Mouse (Mus musculus) hindbrain, embryonic 10.5 days (tissue): ENCODE data around the gene Dgkd. TPM values are rescaled to one million over a fixed set of nuclear protein-coding genes. Genes with fewer than 3 reads are reported as not detected.

Experiments used
- DNase-seq: peaks from one replicate; pipeline ENCODE4 v3.0.0-alpha.2; 2017; ENCODE audit warnings: low spot score
- H3K27ac ChIP-seq: fragments of 300-500 bp; sonication (generic); 2 replicates; pipeline ENCODE4 v1.5.1; 2016; ENCODE audit warnings: mild to moderate bottlenecking, moderate library complexity
- H3K27me3 ChIP-seq: fragments of 300-500 bp; sonication (generic); 2 replicates; pipeline ENCODE4 v1.6.1; 2016; ENCODE audit warnings: mild to moderate bottlenecking; ENCODE audit not compliant: poor library complexity, insufficient read depth, severe bottlenecking
- H3K36me3 ChIP-seq: fragments of 300-500 bp; sonication (generic); 2 replicates; pipeline ENCODE4 v1.6.1; 2016; ENCODE audit warnings: mild to moderate bottlenecking, moderate library complexity
- H3K4me1 ChIP-seq: fragments of 300-500 bp; sonication (generic); replicated peaks from 2 replicates; pipeline ENCODE4 v1.6.1; 2016; ENCODE audit warnings: mild to moderate bottlenecking
- H3K4me3 ChIP-seq: fragments of 300-500 bp; sonication (generic); 2 replicates; pipeline ENCODE4 v1.5.1; 2016; ENCODE audit warnings: mild to moderate bottlenecking, moderate library complexity
- H3K9me3 ChIP-seq: fragments of 300-500 bp; sonication (generic); 2 replicates; pipeline ENCODE4 v1.6.1; 2016; ENCODE audit warnings: mild to moderate bottlenecking, moderate library complexity
- WGBS: fragments of 180-500 bp; shearing (Covaris S2); methylation state at CpG from one replicate; pipeline ENCODE4 v1.1.7; 2016; 5-methylcytosine and 5-hydroxymethylcytosine counted together
- polyA plus RNA-seq: library from polyadenylated mRNA; unstranded; fragments of >200 nt; fragmentation: Nextera tagmentation; extraction: Ambion mirVana; gene quantifications from 2 replicates; pipeline ENCODE4 v1.2.1, GENCODE M21; 2016

The Dgkd gene
- polyA plus RNA-seq, 1 experiment from 2014 or later = 33.6 TPM

GRCm38 (mm10) chr1:87877552-87878283 is 24.6 kb downstream of the Dgkd start:
- Histone ChIP-seq H3K4me1 (peaks cover 20% of the 10 kb centered on the region), H3K9me3 (no peaks in the 10 kb centered on the region), H3K27ac (no peak overlapping the region), H3K36me3 (peaks cover 17% of the 10 kb centered on the region), H3K4me3 (no peak overlapping the region), H3K27me3 (no peaks in the 10 kb centered on the region)
- no peak for DNase-seq
- WGBS = 81% methylated on average over 9 of the region's 9 CpGs

GRCm38 (mm10) chr1:87879034-87879433 is 25.9 kb downstream of the Dgkd start:
- H3K27me3 ChIP-seq = no peaks in the 10 kb centered on the region

GRCm38 (mm10) chr1:87879494-87880325 is 26.6 kb downstream of the Dgkd start:
- DNase-seq = no peak
- H3K27ac ChIP-seq = no peak overlapping the region
- 79% methylated on average over 3 of the region's 3 CpGs for WGBS

More at GRCm38 (mm10) chr1:87879034-87879433, 25.9 kb downstream of the Dgkd start:
- 93% methylated on average over 3 of the region's 3 CpGs for WGBS
- Histone ChIP-seq H3K4me3 (no peak overlapping the region), H3K36me3 (peaks cover 31% of the 10 kb centered on the region), H3K4me1 (peaks cover 16% of the 10 kb centered on the region), H3K9me3 (no peaks in the 10 kb centered on the region), H3K27ac (no peak overlapping the region)
- DNase-seq = no peak

GRCm38 (mm10) chr1:87880326-87880627 is 27.2 kb downstream of the Dgkd start:
- no peak for DNase-seq
- Histone ChIP-seq H3K27me3 (no peaks in the 10 kb centered on the region), H3K4me1 (peaks cover 12% of the 10 kb centered on the region), H3K9me3 (no peaks in the 10 kb centered on the region), H3K36me3 (peaks cover 43% of the 10 kb centered on the region), H3K4me3 (no peak overlapping the region), H3K27ac (no peak overlapping the region)
- WGBS = 90% methylated on average over 6 of the region's 6 CpGs

More at GRCm38 (mm10) chr1:87879494-87880325, 26.6 kb downstream of the Dgkd start:
- Histone ChIP-seq H3K9me3 (no peaks in the 10 kb centered on the region), H3K4me1 (peaks cover 12% of the 10 kb centered on the region), H3K4me3 (no peak overlapping the region), H3K27me3 (no peaks in the 10 kb centered on the region), H3K36me3 (peaks cover 37% of the 10 kb centered on the region)

- no peaks in the 10 kb centered on the region for H3K9me3 ChIP-seq
- WGBS = 85% methylated on average over 2 of the region's 2 CpGs
- peaks cover 49% of the 10 kb centered on the region for H3K36me3 ChIP-seq
- H3K27me3 ChIP-seq = no peaks in the 10 kb centered on the region
- H3K4me1 ChIP-seq = peaks cover 12% of the 10 kb centered on the region
- no peak overlapping the region for H3K27ac ChIP-seq
- DNase-seq = no peak
- H3K4me3 ChIP-seq = no peak overlapping the region
These were observed 27.8 kb downstream of the Dgkd start for GRCm38 (mm10) chr1:87880856-87881255.

- H3K4me3 ChIP-seq = no peak overlapping the region
- H3K9me3 ChIP-seq = no peaks in the 10 kb centered on the region
- no peak for DNase-seq
- no peaks in the 10 kb centered on the region for H3K27me3 ChIP-seq
- peaks cover 12% of the 10 kb centered on the region for H3K4me1 ChIP-seq
- 93% methylated on average over 4 of the region's 4 CpGs for WGBS
- peaks cover 57% of the 10 kb centered on the region for H3K36me3 ChIP-seq
- H3K27ac ChIP-seq = no peak overlapping the region
These were observed 28.6 kb downstream of the Dgkd start for GRCm38 (mm10) chr1:87881726-87882125.

GRCm38 (mm10) chr1:87882554-87882953 is 29.5 kb downstream of the Dgkd start:
- Histone ChIP-seq H3K27ac (no peak overlapping the region), H3K36me3 (peaks cover 59% of the 10 kb centered on the region), H3K27me3 (no peaks in the 10 kb centered on the region), H3K9me3 (no peaks in the 10 kb centered on the region), H3K4me3 (no peak overlapping the region), H3K4me1 (peaks cover 8% of the 10 kb centered on the region)
- DNase-seq = no peak

GRCm38 (mm10) chr1:87890960-87891359 is 37.9 kb downstream of the Dgkd start:
- no peaks in the 10 kb centered on the region for H3K9me3 ChIP-seq
- H3K27me3 ChIP-seq = no peaks in the 10 kb centered on the region
- DNase-seq = no peak
- no peak overlapping the region for H3K27ac ChIP-seq
- 84% methylated on average over 1 of the region's 1 CpGs for WGBS
- H3K4me1 ChIP-seq = 0 out of 2 replicates have a peak, but pooled peaks cover 5% of the 10 kb centered on the region
- no peak overlapping the region for H3K4me3 ChIP-seq
- H3K36me3 ChIP-seq = 0 out of 2 replicates have a peak, but pooled peaks cover 9% of the 10 kb centered on the region

- Histone ChIP-seq H3K4me3 (no peak overlapping the region), H3K4me1 (0 out of 2 replicates have a peak, but pooled peaks cover 5% of the 10 kb centered on the region), H3K36me3 (0 out of 2 replicates have a peak, but pooled peaks cover 7% of the 10 kb centered on the region), H3K27ac (no peak overlapping the region), H3K27me3 (no peaks in the 10 kb centered on the region), H3K9me3 (no peaks in the 10 kb centered on the region)
- WGBS = 89% methylated on average over 4 of the region's 4 CpGs
- no peak for DNase-seq
These were observed 38.5 kb downstream of the Dgkd start for GRCm38 (mm10) chr1:87891634-87892033.

GRCm38 (mm10) chr1:87892499-87892898 is 39.4 kb downstream of the Dgkd start:
- WGBS = 67% methylated on average over 2 of the region's 2 CpGs
- Histone ChIP-seq H3K4me1 (0 out of 2 replicates have a peak, but pooled peaks cover 5% of the 10 kb centered on the region), H3K27me3 (no peaks in the 10 kb centered on the region), H3K27ac (no peak overlapping the region), H3K36me3 (0 out of 2 replicates have a peak, but pooled peaks cover 4% of the 10 kb centered on the region), H3K9me3 (no peaks in the 10 kb centered on the region), H3K4me3 (no peak overlapping the region)
- no peak for DNase-seq

GRCm38 (mm10) chr1:87893414-87893813 is 40.3 kb downstream of the Dgkd start:
- H3K4me3 ChIP-seq = no peak overlapping the region
- 94% methylated on average over 4 of the region's 4 CpGs for whole genome bisulfite sequencing
- 0 out of 2 replicates have a peak, but pooled peaks cover 5% of the 10 kb centered on the region for H3K4me1 ChIP-seq

GRCm38 (mm10) chr1:87896921-87897320 is 43.8 kb downstream of the Dgkd start:
- no peaks in the 10 kb centered on the region for H3K9me3 ChIP-seq
- WGBS = 94% methylated on average over 2 of the region's 2 CpGs
- 0 out of 2 replicates have a peak, but pooled peaks cover 5% of the 10 kb centered on the region for H3K4me1 ChIP-seq

More at GRCm38 (mm10) chr1:87893414-87893813, 40.3 kb downstream of the Dgkd start:
- DNase-seq = no peak
- Histone ChIP-seq H3K27me3 (no peaks in the 10 kb centered on the region), H3K27ac (no peak overlapping the region), H3K36me3 (0 out of 2 replicates have a peak, but pooled peaks cover 4% of the 10 kb centered on the region), H3K9me3 (no peaks in the 10 kb centered on the region)

GRCm38 (mm10) chr1:87899701-87900100 is 46.6 kb downstream of the Dgkd start:
- Histone ChIP-seq H3K4me3 (no peak overlapping the region), H3K9me3 (no peaks in the 10 kb centered on the region), H3K27ac (no peak overlapping the region), H3K4me1 (no peaks in the 10 kb centered on the region), H3K27me3 (no peaks in the 10 kb centered on the region), H3K36me3 (peaks cover 16% of the 10 kb centered on the region; the same call in 1 of the 2 replicates)
- WGBS = 86% methylated on average over 2 of the region's 2 CpGs
- no peak for DNase-seq

More at GRCm38 (mm10) chr1:87896921-87897320, 43.8 kb downstream of the Dgkd start:
- no peaks in the 10 kb centered on the region for H3K27me3 ChIP-seq
- H3K36me3 ChIP-seq = peaks cover 13% of the 10 kb centered on the region; the same call in 1 of the 2 replicates
- H3K4me3 ChIP-seq = no peak overlapping the region
- no peak overlapping the region for H3K27ac ChIP-seq
- no peak for DNase-seq
